In genomic region chr8:107505271-107505670, GRCm38 (mm10) we compare ENCODE assay signal across 12 mouse cellular contexts.
DNase-seq lines count a peak whose midpoint lies in the region; ATAC-seq and TF ChIP-seq lines count a peak whose summit lies in the region.
"Had no signal": no experiment of that assay in that cellular context is flagged by ENCODE, and none has a peak within 500 bp of the region (broad histone marks: within the 10 kb centered on the region; RNA-seq: fewer than 3 reads in every experiment).

No protein-coding gene starts in this region.

- H3K4me3 ChIP-seq in liver, postnatal 0 days (ENCODE audit: low read depth, low read length) = no peak overlapping the region
- no peak overlapping the region for H3K4me3 ChIP-seq in liver, embryonic 11.5 days (ENCODE audit: low read depth, low read length)
- no peak overlapping the region for H3K4me3 ChIP-seq in bone marrow macrophage, adult 2 months (ENCODE audit: insufficient read depth, low read length)
- no peak overlapping the region for H3K4me3 ChIP-seq in limb, embryonic 12.5 days (replicated peaks)
- H3K4me3 ChIP-seq: hindbrain, embryonic 13.5 days; kidney, embryonic 15.5 days had no signal

- TF ChIP-seq EP300 in liver, postnatal 0 days (IDR thresholded peaks at IDR 0.05; ENCODE audit: low read depth) = no peak

- H3K9me3 ChIP-seq in liver, postnatal 0 days (ENCODE audit: low read length) = no peaks in the 10 kb centered on the region
- no peaks in the 10 kb centered on the region for H3K9me3 ChIP-seq in liver, embryonic 11.5 days (ENCODE audit: control insufficient read depth, low read length)
- H3K9me3 ChIP-seq in limb, embryonic 12.5 days = no peaks in the 10 kb centered on the region
- H3K9me3 ChIP-seq: hindbrain, embryonic 13.5 days; kidney, embryonic 15.5 days had no signal

- no peak overlapping the region for H3K4me2 ChIP-seq in liver, postnatal 0 days (ENCODE audit: low read depth, low read length)
- no peak overlapping the region for H3K4me2 ChIP-seq in liver, embryonic 11.5 days
- no peak overlapping the region for H3K4me2 ChIP-seq in limb, embryonic 12.5 days
- H3K4me2 ChIP-seq: hindbrain, embryonic 13.5 days; kidney, embryonic 15.5 days had no signal

- H3K36me3 ChIP-seq in liver, postnatal 0 days (replicated peaks; ENCODE audit: insufficient read depth, low read length) = peaks cover 24% of the 10 kb centered on the region
- H3K36me3 ChIP-seq in liver, embryonic 11.5 days (ENCODE audit: control insufficient read depth, insufficient read depth, low read length) = peaks cover 8% of the 10 kb centered on the region
- peaks cover 21% of the 10 kb centered on the region; the same call in 1 of the 2 replicates for H3K36me3 ChIP-seq in limb, embryonic 12.5 days

- H3K27me3 ChIP-seq in liver, postnatal 0 days (ENCODE audit: insufficient read depth, low read length) = no peaks in the 10 kb centered on the region
- no peaks in the 10 kb centered on the region for H3K27me3 ChIP-seq in liver, embryonic 11.5 days (replicated peaks; ENCODE audit: control insufficient read depth, insufficient read depth, low read length)
- no peaks in the 10 kb centered on the region for H3K27me3 ChIP-seq in limb, embryonic 12.5 days
- H3K27me3 ChIP-seq: hindbrain, embryonic 13.5 days; kidney, embryonic 15.5 days; Patski had no signal

- 56% methylated on average over 4 of the region's 4 CpGs for WGBS in liver, postnatal 0 days (ENCODE audit: insufficient replicate concordance)
- 70% methylated on average over 4 of the region's 4 CpGs for WGBS in liver, embryonic 11.5 days
- WGBS in limb, embryonic 12.5 days = 78% methylated on average over 4 of the region's 4 CpGs

- no peak overlapping the region for H3K9ac ChIP-seq in liver, postnatal 0 days (replicated peaks)
- H3K9ac ChIP-seq in liver, embryonic 11.5 days (ENCODE audit: low read depth, low read length) = no peak overlapping the region
- H3K9ac ChIP-seq in limb, embryonic 12.5 days (replicated peaks) = no peak overlapping the region
- H3K9ac ChIP-seq: hindbrain, embryonic 13.5 days; kidney, embryonic 15.5 days had no signal

- DNase-seq in liver, postnatal 0 days = no peak
- no peak for DNase-seq in liver, embryonic 11.5 days (ENCODE audit: low spot score)
- DNase-seq in cerebellum, adult 9-11 months = peak; percentile 43
- DNase-seq in testis, postnatal 14 days (ENCODE audit: low spot score) = no peak
- DNase-seq in Muller cell, postnatal 12 days (ENCODE audit: inconsistent ontology term) = no peak
- DNase-seq: adrenal gland, postnatal 14 days; thymus, postnatal 36 days had no signal

- TF ChIP-seq CTCF in liver, postnatal 0 days (IDR thresholded peaks at IDR 0.05; ENCODE audit: low read depth) = no peak
- TF ChIP-seq CTCF in bone marrow macrophage, adult 2 months (IDR thresholded peaks at IDR 0.05; ENCODE audit: low read depth, low read length) = no peak

- H3K4me1 ChIP-seq in liver, postnatal 0 days (ENCODE audit: insufficient read depth) = peaks cover 16% of the 10 kb centered on the region
- H3K4me1 ChIP-seq in liver, embryonic 11.5 days (replicated peaks; ENCODE audit: control insufficient read depth, insufficient read depth, low read length) = peaks cover 31% of the 10 kb centered on the region
- H3K4me1 ChIP-seq in bone marrow macrophage, adult 2 months (ENCODE audit: control insufficient read depth, insufficient read depth, low read length) = peaks cover 30% of the 10 kb centered on the region
- peaks cover 27% of the 10 kb centered on the region for H3K4me1 ChIP-seq in limb, embryonic 12.5 days (replicated peaks)

- no peak for TF ChIP-seq POLR2A in bone marrow macrophage, adult 2 months (IDR thresholded peaks at IDR 0.05; ENCODE audit: borderline replicate concordance, low read depth, low read length)

- no peak for ATAC-seq in liver, postnatal 0 days
- ATAC-seq in liver, embryonic 11.5 days (replicated peaks; ENCODE audit: low FRiP score) = no peak
- ATAC-seq in limb, embryonic 12.5 days (ENCODE audit: insufficient number of reproducible peaks, insufficient read depth, low FRiP score, low TSS enrichment, low read depth) = no peak
- ATAC-seq: Patski had no signal

- H3K27ac ChIP-seq in liver, postnatal 0 days (ENCODE audit: low read depth) = peak overlapping the region; percentile 81
- no peak overlapping the region for H3K27ac ChIP-seq in liver, embryonic 11.5 days (ENCODE audit: low read depth, low read length)
- H3K27ac ChIP-seq in bone marrow macrophage, adult 2 months (ENCODE audit: insufficient read depth, low read depth, low read length) = peak overlapping the region; percentile 66
- peak overlapping the region; percentile 76 for H3K27ac ChIP-seq in limb, embryonic 12.5 days
- H3K27ac ChIP-seq: hindbrain, embryonic 13.5 days; kidney, embryonic 15.5 days had no signal
